Mouse (Mus musculus) heart, postnatal 0 days (tissue): ENCODE data around the gene Mdc1. TPM values are rescaled to one million over a fixed set of nuclear protein-coding genes. Genes with fewer than 3 reads are reported as not detected.

ENCODE experiments used
- ATAC-seq: fragments of 200-750 bp; cut with Nextera tagmentation; 2 replicates; pipeline ENCODE4 v1.8.0; 2017; ENCODE audit warnings: low read depth, moderate number of reproducible peaks, moderate library complexity; ENCODE audit not compliant: insufficient read depth
- DNase-seq: peaks from one replicate; pipeline ENCODE4 v3.0.0-alpha.2; 2016; ENCODE audit warnings: low spot score
- H3K27ac ChIP-seq: fragments of 300-500 bp; sonication (generic); 2 replicates; pipeline ENCODE4 v1.5.1; 2014; ENCODE audit warnings: low read depth, mild to moderate bottlenecking
- H3K27me3 ChIP-seq: fragments of 300-500 bp; sonication (generic); 2 replicates; pipeline ENCODE4 v1.6.1; 2014; ENCODE audit warnings: low read length, mixed read lengths; ENCODE audit not compliant: control insufficient read depth, insufficient read depth
- H3K36me3 ChIP-seq: fragments of 300-500 bp; sonication (generic); replicated peaks from 2 replicates; pipeline ENCODE4 v1.6.1; 2014; ENCODE audit warnings: low read length, mixed read lengths; ENCODE audit not compliant: control insufficient read depth, insufficient read depth
- H3K4me1 ChIP-seq: fragments of 300-500 bp; sonication (generic); 2 replicates; pipeline ENCODE4 v1.6.1; 2014; ENCODE audit warnings: antibody characterized with exemption; ENCODE audit not compliant: control insufficient read depth, insufficient read depth
- H3K4me2 ChIP-seq: fragments of 300-500 bp; sonication (generic); 2 replicates; pipeline ENCODE4 v1.6.1; 2014; ENCODE audit warnings: low read depth, mild to moderate bottlenecking, low read length, moderate library complexity
- H3K4me3 ChIP-seq: fragments of 300-500 bp; sonication (generic); 2 replicates; pipeline ENCODE4 v1.5.1; 2014; ENCODE audit warnings: low read depth, low read length
- H3K9ac ChIP-seq: fragments of 300-500 bp; sonication (generic); replicated peaks from 2 replicates; pipeline ENCODE4 v1.6.1; 2014; ENCODE audit warnings: low read depth, low read length, mixed read lengths
- H3K9me3 ChIP-seq: fragments of 300-500 bp; sonication (generic); replicated peaks from 2 replicates; pipeline ENCODE4 v1.6.1; 2016; ENCODE audit warnings: low read length; ENCODE audit not compliant: control insufficient read depth
- CTCF ChIP-seq: IDR thresholded peaks from 2 replicates; pipeline ENCODE4 v1.5.1; 2016; ENCODE audit warnings: antibody characterized with exemption, control low read depth, low read depth
- EP300 ChIP-seq: IDR thresholded peaks from 2 replicates; pipeline ENCODE4 v1.6.1; 2016; ENCODE audit warnings: antibody characterized with exemption, low read depth
- WGBS: fragments of 180-500 bp; shearing (Covaris S2); extraction: QIAGEN DNeasy Blood & Tissue Kit; methylation state at CpG from one replicate; pipeline ENCODE4 v1.1.7; 2014; 5-methylcytosine and 5-hydroxymethylcytosine counted together
- polyA plus RNA-seq: library from polyadenylated mRNA; unstranded; fragments of >200 nt; fragmentation: Nextera tagmentation; extraction: Ambion mirVana; gene quantifications from 2 replicates; pipeline ENCODE4 v1.2.1, GENCODE M21; 2015
- total RNA-seq: library from RNA; depleted of rRNA; stranded (reverse); fragments of >200 nt; gene quantifications from 2 replicates; pipeline ENCODE4 v1.2.3, GENCODE M21; 2014; ENCODE audit warnings: low replicate concordance

Gene Mdc1
- total and polyA plus RNA-seq, 2 experiments from 2014 or later = 2.3 to 5.4 TPM

GRCm38 (mm10) chr17:35832400-35833238 is 8.7 kb upstream of the Mdc1 start:
- Histone ChIP-seq H3K27ac (no peak overlapping the region), H3K9me3 (no peaks in the 10 kb centered on the region), H3K4me1 (peaks cover 8% of the 10 kb centered on the region; the same call in 1 of the 2 replicates), H3K4me3 (no peak overlapping the region), H3K4me2 (no peak overlapping the region), H3K27me3 (no peaks in the 10 kb centered on the region), H3K9ac (no peak overlapping the region), H3K36me3 (peaks cover 65% of the 10 kb centered on the region)
- DNase-seq = no peak
- TF ChIP-seq CTCF = no peak
- no peak for TF ChIP-seq EP300
- WGBS = 71% methylated on average over 8 of the region's 8 CpGs
- ATAC-seq = no peak

GRCm38 (mm10) chr17:35833239-35833751 is 8.0 kb upstream of the Mdc1 start:
- H3K9me3 ChIP-seq = no peaks in the 10 kb centered on the region
- peaks cover 59% of the 10 kb centered on the region for H3K36me3 ChIP-seq
- H3K27ac ChIP-seq = no peak overlapping the region
- H3K4me2 ChIP-seq = no peak overlapping the region
- no peak for DNase-seq
- no peak overlapping the region for H3K9ac ChIP-seq
- H3K4me3 ChIP-seq = no peak overlapping the region
- no peak for TF ChIP-seq EP300
- no peak for TF ChIP-seq CTCF
- H3K4me1 ChIP-seq = peaks cover 8% of the 10 kb centered on the region; the same call in 1 of the 2 replicates
- 24% methylated on average over 5 of the region's 5 CpGs for WGBS
- H3K27me3 ChIP-seq = no peaks in the 10 kb centered on the region
- ATAC-seq = no peak

- Histone ChIP-seq H3K36me3 (peaks cover 56% of the 10 kb centered on the region), H3K27ac (no peak overlapping the region), H3K4me1 (peaks cover 11% of the 10 kb centered on the region; the same call in 1 of the 2 replicates), H3K4me3 (no peak overlapping the region), H3K9ac (no peak overlapping the region), H3K4me2 (no peak overlapping the region), H3K9me3 (no peaks in the 10 kb centered on the region), H3K27me3 (no peaks in the 10 kb centered on the region)
- DNase-seq (no peak), ATAC-seq (no peak)
- WGBS = 52% methylated on average over 5 of the region's 5 CpGs
- TF ChIP-seq CTCF = no peak
Observed at GRCm38 (mm10) chr17:35833894-35834293, 7.4 kb upstream of the Mdc1 start.

GRCm38 (mm10) chr17:35834696-35835422 is 6.5 kb upstream of the Mdc1 start:
- Histone ChIP-seq H3K4me1 (peaks cover 13% of the 10 kb centered on the region), H3K27ac (no peak overlapping the region), H3K36me3 (peaks cover 55% of the 10 kb centered on the region), H3K4me2 (peak overlapping the region; percentile 75; the same call in 1 of the 2 replicates), H3K4me3 (peak overlapping the region; percentile 73; the same call in 1 of the 2 replicates), H3K27me3 (no peaks in the 10 kb centered on the region), H3K9me3 (no peaks in the 10 kb centered on the region), H3K9ac (no peak overlapping the region)
- TF ChIP-seq EP300 (no peak), CTCF (no peak)
- ATAC-seq = no peak
- DNase-seq = no peak
- 64% methylated on average over 26 of the region's 26 CpGs for WGBS

- Histone ChIP-seq H3K36me3 (peaks cover 50% of the 10 kb centered on the region), H3K4me1 (peaks cover 10% of the 10 kb centered on the region)
Observed at GRCm38 (mm10) chr17:35835424-35836140, 5.7 kb upstream of the Mdc1 start.

More at GRCm38 (mm10) chr17:35835424-35836140, 5.7 kb upstream of the Mdc1 start:
- Histone ChIP-seq H3K4me3 (peak overlapping the region; percentile 73), H3K27me3 (no peaks in the 10 kb centered on the region), H3K4me2 (peak overlapping the region; percentile 75), H3K9ac (no peak overlapping the region), H3K9me3 (no peaks in the 10 kb centered on the region), H3K27ac (no peak overlapping the region)
- no peak for ATAC-seq
- no peak for TF ChIP-seq CTCF
- TF ChIP-seq EP300 = 0 out of 2 replicates have a peak, but pooled peaks have one; percentile 26
- WGBS = 61% methylated on average over 26 of the region's 26 CpGs
- DNase-seq = no peak
